Mouse (Mus musculus): ENCODE data around the gene Ugt1a6a.

The Ugt1a6a gene

DNA sequence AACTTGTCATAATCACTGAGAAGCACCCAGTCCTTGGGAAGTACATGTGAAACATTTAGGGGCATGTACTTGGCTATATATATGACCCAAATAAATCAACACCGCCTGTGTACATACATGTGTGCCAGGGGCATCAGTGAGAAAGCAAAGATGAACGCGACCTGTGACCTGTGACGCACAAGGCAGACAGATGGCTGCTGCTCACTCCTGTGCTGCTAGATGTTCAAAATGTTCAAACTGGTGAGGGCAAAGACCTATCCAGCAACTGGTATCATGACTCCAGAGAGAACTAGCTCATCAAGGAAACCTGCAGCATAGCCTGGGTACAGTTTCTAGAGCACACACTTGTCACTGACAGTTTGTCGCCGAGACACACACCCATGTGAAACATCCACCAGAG is 132.9 kb downstream of the Ugt1a6a start:
- no peak for DNase-seq (ENCODE audit: low spot score)

DNA sequence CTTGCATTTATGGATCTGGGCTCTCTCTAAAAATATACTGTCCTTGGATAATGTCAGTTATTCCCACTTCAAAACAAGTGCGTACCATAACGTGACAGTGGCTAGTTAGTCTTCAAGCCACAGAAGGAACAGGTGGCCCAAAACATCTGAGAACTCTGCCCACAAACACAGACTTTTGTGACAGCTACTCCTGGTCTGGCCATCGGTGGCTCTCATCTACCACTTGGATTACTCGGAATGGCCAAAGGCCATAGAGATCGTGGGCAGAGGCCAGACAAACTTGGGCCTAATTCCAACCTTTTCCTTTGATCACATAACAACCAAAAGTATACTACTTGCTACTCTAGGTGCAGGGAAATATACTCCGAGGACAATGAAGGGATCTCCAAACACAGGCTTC is 133.5 kb downstream of the Ugt1a6a start:
- DNase-seq (ENCODE audit: low spot score), result no peak

Data from ovary, adult 18-20 months (tissue).